24 mouse cellular contexts compared by ENCODE assay signal in the genomic region with DNA sequence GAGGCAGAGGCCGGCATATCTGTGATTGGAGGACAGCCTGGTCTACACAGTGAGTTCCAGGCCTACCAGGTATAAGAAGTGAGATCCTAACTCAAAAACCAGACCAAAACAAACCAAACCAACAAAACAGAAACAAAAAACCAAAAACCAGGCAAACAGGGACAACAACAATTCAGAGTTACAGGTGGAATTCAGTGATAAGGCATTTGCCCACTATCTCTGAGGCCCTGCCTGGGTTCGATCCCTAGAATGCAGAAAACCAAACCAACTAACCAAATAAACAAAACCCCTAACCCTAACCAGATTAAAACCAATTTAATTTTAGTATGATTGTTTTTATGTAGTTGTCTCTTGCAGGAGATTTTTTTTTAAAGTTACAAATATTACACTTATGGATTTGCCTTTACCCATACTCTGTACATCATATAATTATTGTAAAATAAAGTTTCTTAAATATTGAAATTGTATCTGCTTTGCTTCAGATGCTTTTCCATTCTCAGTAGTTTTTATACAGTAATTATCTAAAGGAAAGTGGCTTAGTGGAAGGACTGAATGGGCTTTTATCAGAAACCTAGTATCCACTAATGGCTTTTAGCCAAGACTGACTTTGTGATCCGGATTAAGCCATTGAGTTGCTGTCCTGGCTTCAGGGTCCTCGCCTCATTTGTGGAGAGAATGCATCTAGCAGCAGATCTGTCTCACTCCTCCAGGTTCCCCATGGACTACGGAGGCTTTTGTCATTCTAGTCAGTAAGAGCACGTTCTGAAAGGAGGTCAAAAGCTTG. TPM values are rescaled to one million over a fixed set of nuclear protein-coding genes. Genes with fewer than 3 reads are reported as not detected.
DNase-seq lines count a peak whose midpoint lies in the region; ATAC-seq and TF ChIP-seq lines count a peak whose summit lies in the region.
"Had no signal": no experiment of that assay in that cellular context is flagged by ENCODE, and none has a peak within 500 bp of the region (broad histone marks: within the 10 kb centered on the region; RNA-seq: fewer than 3 reads in every experiment).

No protein-coding gene starts in this region.

- DNase-seq in hindbrain, postnatal 0 days (ENCODE audit: low spot score): peak; percentile 35
- no peak for DNase-seq in hindbrain, embryonic 10.5 days (ENCODE audit: low spot score)
- peak; percentile 50 for DNase-seq in brain, embryonic 14.5 days (ENCODE audit: low read depth)
- DNase-seq in liver: peak; percentile 74
- no peak for DNase-seq in liver, postnatal 0 days
- no peak for DNase-seq in adrenal gland, postnatal 10 days
- DNase-seq in urinary bladder, postnatal 10 days (ENCODE audit: low spot score): no peak
- DNase-seq: adrenal gland, adult 8-10 months; cerebellum, adult 11 months; cerebellum, postnatal 14 days; heart, adult 11 months; heart, postnatal 14 days; kidney, adult 9 months; kidney, postnatal 25 days; lung, postnatal 4 days; thymus, postnatal 14 days had no signal

- ATAC-seq in hindbrain, postnatal 0 days: no peak
- ATAC-seq in liver, postnatal 0 days: peak; percentile 7
- ATAC-seq: intestine, embryonic 15.5 days; midbrain, embryonic 16.5 days; Patski had no signal

- peak; percentile 97 for TF ChIP-seq EP300 in liver, postnatal 0 days (IDR thresholded peaks at IDR 0.05; ENCODE audit: low read depth)

- no peak overlapping the region for H3K4me2 ChIP-seq in hindbrain, postnatal 0 days (ENCODE audit: low read depth, low read length)
- 0 out of 2 replicates have a peak overlapping the region, but pooled peaks have one; percentile 5 for H3K4me2 ChIP-seq in liver, postnatal 0 days (ENCODE audit: low read depth, low read length)
- H3K4me2 ChIP-seq: embryonic facial prominence, embryonic 13.5 days; hindbrain, embryonic 14.5 days; intestine, embryonic 15.5 days; lung, embryonic 15.5 days; neural tube, embryonic 15.5 days had no signal

- H3K9ac ChIP-seq in hindbrain, postnatal 0 days (replicated peaks; ENCODE audit: low read length): no peak overlapping the region
- H3K9ac ChIP-seq in liver, postnatal 0 days (replicated peaks): 0 out of 2 replicates have a peak overlapping the region, but pooled peaks have one; percentile 35
- H3K9ac ChIP-seq: embryonic facial prominence, embryonic 13.5 days; hindbrain, embryonic 14.5 days; intestine, embryonic 15.5 days; lung, embryonic 15.5 days; neural tube, embryonic 15.5 days had no signal

- H3K4me3 ChIP-seq in hindbrain, postnatal 0 days (ENCODE audit: low read length): no peak overlapping the region
- no peak overlapping the region for H3K4me3 ChIP-seq in hindbrain, embryonic 10.5 days
- no peak overlapping the region for H3K4me3 ChIP-seq in liver, postnatal 0 days (ENCODE audit: low read depth, low read length)
- H3K4me3 ChIP-seq: embryonic facial prominence, embryonic 13.5 days; forebrain, embryonic 10.5 days; intestine, embryonic 15.5 days; lung, embryonic 15.5 days; neural tube, embryonic 15.5 days had no signal

- no peaks in the 10 kb centered on the region for H3K36me3 ChIP-seq in hindbrain, postnatal 0 days (ENCODE audit: insufficient read depth, low read length)
- no peaks in the 10 kb centered on the region for H3K36me3 ChIP-seq in hindbrain, embryonic 10.5 days
- H3K36me3 ChIP-seq in liver, postnatal 0 days (replicated peaks; ENCODE audit: insufficient read depth, low read length): no peaks in the 10 kb centered on the region
- H3K36me3 ChIP-seq: embryonic facial prominence, embryonic 13.5 days; forebrain, embryonic 10.5 days; intestine, embryonic 15.5 days; lung, embryonic 15.5 days; neural tube, embryonic 15.5 days had no signal

- no peak overlapping the region for H3K27ac ChIP-seq in hindbrain, postnatal 0 days
- H3K27ac ChIP-seq in hindbrain, embryonic 10.5 days: no peak overlapping the region
- H3K27ac ChIP-seq in liver, postnatal 0 days (ENCODE audit: low read depth): peak overlapping the region; percentile 94
- H3K27ac ChIP-seq: embryonic facial prominence, embryonic 13.5 days; forebrain, embryonic 10.5 days; hindbrain, embryonic 14.5 days; intestine, embryonic 15.5 days; lung, embryonic 15.5 days; neural tube, embryonic 15.5 days had no signal

- H3K9me3 ChIP-seq in hindbrain, postnatal 0 days (ENCODE audit: low read length): no peaks in the 10 kb centered on the region
- H3K9me3 ChIP-seq in hindbrain, embryonic 10.5 days: no peaks in the 10 kb centered on the region
- no peaks in the 10 kb centered on the region for H3K9me3 ChIP-seq in liver, postnatal 0 days (ENCODE audit: low read length)
- H3K9me3 ChIP-seq: embryonic facial prominence, embryonic 13.5 days; forebrain, embryonic 10.5 days; intestine, embryonic 15.5 days; lung, embryonic 15.5 days; neural tube, embryonic 15.5 days had no signal

- no peak for TF ChIP-seq POLR2A in brain, embryonic 14.5 days (IDR thresholded peaks at IDR 0.05; ENCODE audit: borderline replicate concordance, extremely low read depth, insufficient read depth, insufficient read length, poor library complexity, severe bottlenecking)

- no peaks in the 10 kb centered on the region for H3K27me3 ChIP-seq in hindbrain, postnatal 0 days (ENCODE audit: insufficient read depth, low read length)
- H3K27me3 ChIP-seq in hindbrain, embryonic 10.5 days (ENCODE audit: insufficient read depth, poor library complexity, severe bottlenecking): 0 out of 2 replicates have a peak, but pooled peaks cover 8% of the 10 kb centered on the region
- H3K27me3 ChIP-seq in liver, postnatal 0 days (ENCODE audit: insufficient read depth, low read length): no peaks in the 10 kb centered on the region
- H3K27me3 ChIP-seq: embryonic facial prominence, embryonic 13.5 days; intestine, embryonic 15.5 days; lung, embryonic 15.5 days; neural tube, embryonic 15.5 days; Patski had no signal

- no peak for TF ChIP-seq CTCF in hindbrain, postnatal 0 days (IDR thresholded peaks at IDR 0.05; ENCODE audit: low read depth)
- no peak for TF ChIP-seq CTCF in brain, embryonic 14.5 days (IDR thresholded peaks at IDR 0.05; ENCODE audit: borderline replicate concordance, extremely low read depth, insufficient read depth, insufficient read length)
- TF ChIP-seq CTCF in liver, postnatal 0 days (IDR thresholded peaks at IDR 0.05; ENCODE audit: low read depth): no peak

- H3K4me1 ChIP-seq in hindbrain, postnatal 0 days (ENCODE audit: insufficient read depth, low read length): 0 out of 2 replicates have a peak, but pooled peaks cover 7% of the 10 kb centered on the region
- H3K4me1 ChIP-seq in hindbrain, embryonic 10.5 days (replicated peaks): peaks cover 16% of the 10 kb centered on the region
- peaks cover 36% of the 10 kb centered on the region for H3K4me1 ChIP-seq in liver, postnatal 0 days (ENCODE audit: insufficient read depth)

- 54% methylated on average over 6 of the region's 6 CpGs for whole genome bisulfite sequencing in hindbrain, postnatal 0 days
- WGBS in hindbrain, embryonic 10.5 days: 68% methylated on average over 6 of the region's 6 CpGs
- 51% methylated on average over 6 of the region's 6 CpGs for WGBS in liver, postnatal 0 days (ENCODE audit: insufficient replicate concordance)

RNA-seq across cellular contexts. Expression of a gene that starts 12.9 kb away (rescaled TPM):
- 67.1 and 68.5 TPM in 2 replicates for total RNA-seq in hindbrain, postnatal 0 days (2014; rRNA removed)
- polyA plus RNA-seq in hindbrain, postnatal 0 days (2015; fragmentation: Nextera tagmentation; extraction: Ambion mirVana): 28.0 and 28.4 TPM in 2 replicates
- 28.1 and 31.1 TPM in 2 replicates for polyA plus RNA-seq in hindbrain, embryonic 10.5 days (2016; fragmentation: Nextera tagmentation; extraction: Ambion mirVana)
- polyA plus RNA-seq in brain, embryonic 14.5 days (2012; rRNA removed): 32.4 and 44.4 TPM in 2 replicates
- polyA plus RNA-seq in liver, postnatal 0 days (2015; fragmentation: Nextera tagmentation; extraction: Ambion mirVana): 18.2 and 20.6 TPM in 2 replicates
- total RNA-seq in adrenal gland, postnatal 10 days (2021): 10 to 100 TPM; 80.1 to 89.3 TPM

Comparison
In these comparisons a context has a peak if more than half of its experiments do, and no peak if none do; other contexts are left out.
1. DNase-seq: peak in hindbrain, postnatal 0 days (single experiment), brain, embryonic 14.5 days (single experiment) and liver (single experiment); none in hindbrain, embryonic 10.5 days (single experiment), liver, postnatal 0 days (single experiment), adrenal gland, postnatal 10 days (single experiment) and urinary bladder, postnatal 10 days (single experiment).